Mouse (Mus musculus) NIH3T3 (cell line): ENCODE measurements at regions not wholly inside any gene's neighbourhood (a gene's known extent, or its start where the extent isn't known, plus 50 kb on each side); places are given as distances from the start of the nearest gene placed in this dataset.

Experiments used
- DNase-seq: peaks from one replicate; pipeline ENCODE4 v3.0.0-alpha.2; 2012; ENCODE audit warnings: low read depth

- no peak for DNase-seq
Observed at GRCm38 (mm10) chr17:51683318-51683717, 149.8 kb downstream of the Satb1 start.

- DNase-seq = no peak
Observed at GRCm38 (mm10) chr17:51682368-51682767, 150.7 kb downstream of the Satb1 start.

DNA sequence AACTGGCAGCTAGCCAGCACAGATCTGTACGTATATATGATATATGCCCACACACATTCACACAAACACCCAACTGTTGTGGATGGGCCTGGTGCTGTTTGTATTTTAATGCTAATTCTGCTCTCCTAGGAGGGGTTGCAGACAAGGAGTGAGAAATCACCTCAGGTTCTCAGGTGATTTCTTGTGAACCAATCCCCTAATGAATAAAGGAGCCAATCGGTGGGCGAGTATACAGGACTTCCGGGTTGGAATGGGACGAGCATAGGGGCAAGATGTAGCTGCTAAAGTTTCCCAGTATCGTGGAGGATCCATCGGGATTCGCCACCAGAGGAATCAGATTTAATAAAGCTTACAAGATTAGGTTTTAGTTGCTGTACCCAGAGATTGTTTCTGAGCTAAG lies 155.6 kb downstream of the Satb1 start:
- no peak for DNase-seq

- DNase-seq = no peak
Observed at GRCm38 (mm10) chr17:51658408-51658807, 174.7 kb downstream of the Satb1 start.

DNA sequence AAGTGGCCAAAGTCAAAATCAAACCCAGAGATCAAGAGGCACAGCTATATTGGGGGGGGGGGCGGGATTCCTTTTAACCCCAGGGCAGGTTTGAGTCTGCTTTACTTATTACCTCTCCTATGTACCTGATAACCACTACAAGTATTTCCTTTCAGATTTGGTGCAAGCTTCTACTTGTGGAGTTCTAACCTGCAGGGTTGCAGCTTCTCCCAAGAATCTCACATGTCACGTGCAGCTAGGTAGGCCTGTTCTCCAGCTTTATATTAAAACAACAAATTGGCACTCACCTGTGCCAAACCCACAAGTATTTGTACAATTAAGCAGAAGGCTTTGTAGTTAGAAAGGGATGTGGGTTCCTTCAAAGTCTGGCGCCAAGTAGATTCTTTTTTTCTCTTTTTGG lies 179.2 kb downstream of the Satb1 start:
- DNase-seq = no peak

DNA sequence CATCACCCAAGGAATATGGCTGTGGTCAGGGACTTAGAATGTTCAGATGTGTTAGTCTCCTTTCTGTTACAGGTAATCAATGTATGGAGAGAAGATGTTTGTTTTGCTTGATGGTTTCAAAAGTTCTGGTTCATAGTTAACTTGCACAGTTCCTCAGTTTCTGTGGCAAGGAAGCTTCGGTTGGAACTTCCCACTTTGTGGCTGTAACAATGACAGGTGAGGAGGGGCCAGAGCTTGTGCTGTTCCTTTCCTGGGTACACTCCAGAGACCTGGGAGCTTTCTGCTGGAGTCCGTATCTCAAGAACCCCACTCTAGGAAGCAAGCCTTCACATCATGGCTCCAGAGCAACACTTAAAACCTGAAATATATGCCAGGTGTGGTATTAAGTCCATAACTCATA lies 181.2 kb downstream of the Satb1 start:
- no peak for DNase-seq

- no peak for DNase-seq
Observed at GRCm38 (mm10) chr17:51649213-51649815, 183.8 kb downstream of the Satb1 start.

DNA sequence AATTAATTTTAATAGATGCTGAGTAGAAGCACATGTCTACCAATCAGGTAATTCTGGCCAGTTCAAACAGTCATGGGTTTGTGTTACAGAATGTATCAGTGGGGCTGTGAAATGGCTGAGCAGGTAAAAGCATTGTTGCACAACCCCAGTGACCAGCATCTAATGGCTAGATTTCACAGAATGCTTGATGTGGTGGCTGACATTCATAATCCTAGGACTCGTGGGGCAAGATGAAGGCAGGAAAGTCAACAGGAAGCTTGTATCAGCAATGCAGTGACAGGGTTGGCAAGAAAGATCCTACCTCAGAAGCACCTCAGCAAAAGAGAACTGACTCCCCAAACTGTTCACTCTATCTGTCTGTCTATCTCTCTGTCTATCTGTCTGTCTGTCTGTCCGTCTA lies 186.7 kb downstream of the Satb1 start:
- no peak for DNase-seq

DNA sequence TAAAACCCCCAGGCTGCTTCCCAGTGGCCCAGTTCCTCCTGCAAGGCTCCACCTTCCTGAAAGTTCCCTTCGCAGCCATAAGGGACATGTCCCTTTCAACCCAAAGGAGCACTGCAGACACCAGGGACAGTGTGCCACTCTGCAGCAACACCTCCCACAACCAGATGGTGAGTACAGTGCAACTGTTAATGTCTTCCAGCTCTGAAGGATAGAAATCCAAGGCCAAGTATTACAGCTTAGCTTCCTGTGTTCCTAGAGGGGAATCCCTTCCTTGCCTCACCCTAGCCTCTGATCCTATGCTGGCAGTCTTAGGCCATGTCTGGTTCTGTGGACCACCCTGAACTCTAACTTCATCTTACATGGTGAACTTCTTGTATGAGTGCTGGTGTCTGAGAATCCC lies 187.2 kb downstream of the Satb1 start:
- DNase-seq = no peak

DNA sequence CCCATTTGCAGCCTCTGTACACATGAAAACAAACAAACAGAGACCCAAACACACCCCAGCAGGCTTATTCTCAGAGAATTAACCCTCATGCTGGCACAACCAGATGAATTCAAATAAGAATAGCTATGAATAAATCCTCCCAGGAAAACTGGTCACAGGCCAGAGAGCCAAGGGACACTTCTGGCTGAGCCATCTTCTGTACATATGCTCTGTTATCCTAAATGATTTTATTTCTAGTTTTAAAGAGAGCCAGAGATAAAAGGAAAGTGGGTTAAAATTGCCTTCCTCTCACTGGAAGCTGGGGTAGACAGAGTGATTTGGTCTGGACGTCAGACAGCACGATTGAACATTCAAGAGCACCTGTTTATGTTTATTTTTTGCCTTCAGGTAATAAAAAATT lies 190.4 kb downstream of the Satb1 start:
- no peak for DNase-seq

DNA sequence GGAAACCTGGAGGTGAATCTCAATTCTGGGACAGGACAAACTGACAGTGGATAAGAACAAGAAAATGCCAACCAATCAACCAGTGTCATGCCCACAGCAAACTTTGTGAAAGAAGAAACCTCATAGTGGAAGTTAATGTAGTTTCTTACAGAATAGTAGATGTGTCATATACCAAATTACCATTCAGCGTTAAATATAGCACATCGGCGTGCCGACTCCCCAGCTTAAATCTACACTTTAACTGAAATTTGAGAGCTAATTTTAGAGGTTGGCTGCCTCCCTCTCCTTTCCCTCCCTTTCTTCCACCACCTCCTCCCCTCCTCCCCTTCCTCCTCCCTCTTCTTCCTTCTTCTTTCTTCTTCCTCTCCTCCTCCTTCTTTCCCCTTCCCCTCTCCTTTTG lies 197.2 kb downstream of the Satb1 start:
- DNase-seq = no peak

- DNase-seq = no peak
Observed at GRCm38 (mm10) chr17:51631574-51631973, 201.5 kb downstream of the Satb1 start.

DNA sequence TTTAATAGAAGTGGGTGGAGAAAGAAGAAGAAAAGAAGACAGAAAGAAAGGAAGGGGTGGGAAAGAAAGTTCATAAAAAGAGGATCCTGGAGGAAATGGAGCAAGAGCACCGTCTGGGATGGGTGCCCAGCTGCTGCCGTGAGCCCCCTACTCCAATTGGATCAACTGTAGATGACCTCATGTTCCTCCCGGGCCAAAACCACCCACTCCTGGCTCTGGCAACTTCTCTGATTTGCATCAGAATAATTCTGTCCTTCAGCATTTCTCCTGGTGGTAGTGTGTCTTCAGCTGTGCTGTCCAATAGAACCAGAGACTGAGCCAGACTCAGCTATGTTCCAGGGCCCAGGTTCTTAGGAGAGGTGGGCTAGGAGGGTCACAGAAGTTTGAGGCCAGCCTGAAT lies 212.6 kb downstream of the Satb1 start:
- DNase-seq = no peak

GRCm38 (mm10) chr17:51585263-51585662 lies 247.8 kb downstream of the Satb1 start:
- no peak for DNase-seq

- DNase-seq = no peak
Observed at GRCm38 (mm10) chr17:51583984-51584880, 248.9 kb downstream of the Satb1 start.

GRCm38 (mm10) chr17:51583277-51583676 lies 249.8 kb downstream of the Satb1 start:
- DNase-seq = peak; percentile 8

DNA sequence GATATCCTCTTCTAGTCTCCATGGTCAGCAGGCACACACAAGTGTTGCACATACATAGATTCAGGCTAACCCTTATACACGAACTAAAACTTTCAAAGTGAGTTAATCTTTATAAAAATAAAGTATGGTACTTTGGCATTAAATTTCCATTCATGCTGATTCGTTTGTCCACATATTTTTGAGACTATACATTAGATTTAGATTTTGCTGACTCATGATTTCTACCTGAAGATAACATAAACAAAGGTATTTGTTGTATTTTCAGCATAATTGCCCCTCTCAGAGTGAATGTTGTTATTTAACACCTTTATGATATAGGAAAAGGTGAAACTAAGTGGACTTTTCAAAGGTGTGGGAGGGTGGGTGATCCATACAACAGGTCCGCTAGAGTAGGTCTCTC lies 277.2 kb downstream of the Satb1 start:
- no peak for DNase-seq

DNA sequence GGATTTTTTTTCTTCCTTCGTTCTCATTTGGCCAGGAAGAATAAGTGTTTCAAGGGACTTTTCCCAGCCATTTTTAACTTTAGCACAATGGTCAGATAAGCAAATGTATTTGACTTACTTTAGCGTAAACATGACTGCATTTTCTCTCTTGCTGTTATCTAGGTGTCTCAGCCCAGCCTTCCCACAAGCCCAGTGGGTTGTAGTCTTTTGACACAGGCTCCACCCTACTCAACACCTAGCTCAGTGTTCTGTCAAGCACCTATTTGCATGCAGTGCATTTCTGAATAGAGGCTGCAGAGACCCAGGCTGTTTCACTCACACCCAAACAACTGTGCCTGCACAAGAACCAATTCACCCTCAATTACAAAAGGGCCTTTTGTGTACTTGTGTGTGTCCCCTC lies 278.6 kb downstream of the Satb1 start:
- no peak for DNase-seq

GRCm38 (mm10) chr17:51552277-51553015 lies 280.6 kb downstream of the Satb1 start:
- no peak for DNase-seq

DNA sequence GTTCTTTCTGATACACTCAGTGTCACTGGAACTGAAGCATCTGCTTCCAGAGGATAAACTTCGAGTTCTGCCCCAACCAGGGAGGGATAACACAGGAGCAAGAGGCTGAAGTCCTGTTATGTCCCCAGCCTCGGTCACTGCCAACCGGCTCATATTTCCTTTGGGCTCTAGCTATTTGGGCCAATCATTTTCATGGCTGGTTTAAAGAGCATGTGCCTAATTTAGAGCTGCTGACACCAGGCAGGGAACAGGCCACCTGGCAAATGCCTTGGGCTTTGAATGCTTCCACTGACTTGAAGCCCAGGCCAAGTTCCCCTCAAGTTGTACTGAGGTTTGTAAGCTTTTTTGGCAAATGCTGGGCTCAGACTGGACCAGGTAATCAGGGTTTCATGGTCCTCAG lies 286.1 kb downstream of the Satb1 start:
- no peak for DNase-seq

GRCm38 (mm10) chr17:51542544-51542943 lies 290.5 kb downstream of the Satb1 start:
- no peak for DNase-seq

DNA sequence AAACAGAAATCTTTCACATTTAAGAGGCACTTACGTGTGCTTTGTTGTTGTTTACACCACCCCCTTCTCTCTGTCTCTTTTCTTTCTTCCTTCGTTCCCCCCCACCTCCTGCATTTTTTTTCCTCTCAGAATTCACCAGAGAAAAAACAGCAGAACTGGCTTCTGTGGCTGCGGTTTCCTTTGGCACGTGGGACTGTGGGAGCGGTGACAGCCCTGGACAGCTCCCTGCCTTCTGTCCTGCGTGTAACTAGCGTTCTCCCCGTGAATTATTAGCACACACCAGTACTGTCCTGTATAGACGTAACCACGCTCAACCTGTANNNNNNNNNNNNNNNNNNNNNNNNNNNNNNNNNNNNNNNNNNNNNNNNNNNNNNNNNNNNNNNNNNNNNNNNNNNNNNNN lies 298.4 kb downstream of the Satb1 start:
- DNase-seq = no peak

- DNase-seq = no peak
Observed at GRCm38 (mm10) chr17:51534270-51534669, 298.8 kb downstream of the Satb1 start.
